Mouse (Mus musculus) left cerebral cortex, adult 9 months (tissue): Measurements from ENCODE around the gene Otub1.
A peak's percentile ranks its signal among the peaks of the same experiment; 100 is the strongest.

Experiments
- DNase-seq, 2 experiments: peaks; one replicate each; pipeline ENCODE4 v3.0.0; 2022; ENCODE audit warnings: low spot score in 2 of 2

Gene Otub1

DNA sequence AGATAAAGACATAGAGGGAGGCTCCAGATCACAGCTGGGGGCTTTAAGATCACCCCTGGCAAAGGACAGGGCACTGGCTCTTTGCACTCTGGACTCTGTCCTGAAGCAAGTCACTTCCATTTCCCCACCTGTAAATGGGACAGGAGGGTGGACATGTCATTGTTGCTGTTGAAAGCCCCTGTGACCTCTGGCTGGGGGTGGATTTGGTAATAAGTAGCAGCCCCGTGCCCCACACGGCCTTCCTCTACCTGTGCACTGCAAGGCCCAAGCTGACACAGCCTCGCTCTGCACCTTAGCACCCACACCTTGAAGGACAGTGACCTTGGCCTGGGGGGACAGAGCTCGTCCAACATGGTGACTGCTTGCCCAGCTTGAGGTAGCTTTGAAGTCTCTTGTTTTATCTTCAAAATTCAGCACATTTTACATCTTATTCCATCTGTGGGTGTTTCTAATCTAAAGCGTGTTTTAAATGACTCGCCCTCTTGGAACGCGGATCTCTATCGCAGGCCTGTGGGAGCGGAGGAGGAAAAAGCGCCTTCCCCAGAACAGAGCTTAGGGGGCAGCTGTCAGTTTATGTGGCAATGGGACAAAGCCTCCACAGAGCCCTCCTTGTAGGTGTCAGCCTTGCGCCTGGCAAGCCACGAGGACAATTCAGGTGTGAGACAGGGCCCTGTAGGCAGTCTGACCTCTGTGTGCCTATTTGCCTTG lies 28.2 kb downstream of the Otub1 start:
- DNase-seq, result no peak

DNA sequence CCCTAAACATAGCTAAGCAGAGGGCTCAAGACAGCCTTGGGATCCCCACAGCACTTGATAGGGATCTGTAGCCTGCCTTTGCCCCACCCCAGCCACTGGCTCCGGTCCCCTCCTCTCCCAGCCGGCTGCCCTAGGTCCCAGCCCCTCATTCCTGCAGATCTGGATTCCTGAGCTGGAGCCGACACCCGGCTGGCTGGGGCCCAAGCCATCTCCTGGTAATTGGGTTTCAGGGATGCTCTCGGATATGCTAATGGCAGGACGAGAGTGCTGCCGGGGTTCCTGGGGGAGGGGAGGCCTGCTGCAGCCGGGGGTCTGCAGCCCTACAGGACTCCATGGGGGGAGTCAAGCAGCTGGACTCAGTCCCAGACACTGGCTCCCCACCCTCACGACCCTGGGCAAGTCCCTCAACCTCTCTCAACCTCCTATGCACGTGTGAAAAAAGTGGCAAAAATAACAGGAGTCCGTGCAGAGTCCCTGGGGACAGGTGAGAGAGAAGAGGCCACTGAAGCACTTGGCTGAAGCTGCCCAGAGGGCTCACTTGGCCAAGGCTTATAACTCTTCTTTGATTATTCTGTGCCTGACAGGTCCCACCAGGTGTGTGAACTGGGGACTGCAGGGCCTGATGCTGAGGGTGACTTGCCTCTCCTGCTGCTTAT lies 29.9 kb downstream of the Otub1 start:
- DNase-seq, result no peak

DNA sequence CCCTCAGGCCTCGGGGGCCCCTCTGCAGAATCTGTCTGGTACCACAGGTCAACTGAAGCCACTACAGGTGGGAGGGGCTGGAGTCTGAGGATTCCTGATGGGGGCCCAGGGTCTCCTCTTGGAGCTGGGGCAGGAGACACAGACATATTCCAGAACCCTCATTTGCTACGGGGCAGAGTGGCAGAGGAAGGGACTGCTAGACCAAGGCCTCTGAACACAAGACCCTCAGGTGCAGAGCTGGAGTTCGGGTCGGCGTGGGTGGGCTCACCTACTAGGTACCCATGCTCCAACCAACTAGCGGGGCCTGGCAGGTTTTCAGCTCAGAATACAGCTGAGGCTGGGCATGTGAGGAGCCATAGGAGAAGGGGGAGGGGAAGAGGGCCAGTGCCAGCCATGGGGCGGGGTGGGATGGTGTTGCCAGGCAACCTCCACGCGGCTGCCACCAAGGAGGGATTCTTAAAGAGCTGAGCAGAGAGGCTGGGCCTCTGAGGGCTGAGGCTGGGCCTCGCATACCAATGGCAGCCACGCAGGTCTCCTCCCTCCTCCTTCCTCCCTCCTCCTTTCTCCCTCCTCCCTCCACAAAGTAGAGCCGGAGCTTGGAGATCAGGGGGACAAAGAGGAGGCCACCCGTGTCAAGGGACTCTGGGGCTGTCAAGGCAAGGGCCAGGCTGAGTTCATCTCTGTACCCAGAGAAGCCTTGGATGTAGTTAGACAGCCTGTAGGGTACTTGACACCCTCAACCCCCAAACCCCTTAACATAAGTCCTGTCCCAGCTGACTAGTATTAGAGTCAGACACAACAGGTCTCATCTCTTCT lies 33.9 kb downstream of the Otub1 start:
- DNase-seq, result peak in 1 of 2 experiments; percentile 72

DNA sequence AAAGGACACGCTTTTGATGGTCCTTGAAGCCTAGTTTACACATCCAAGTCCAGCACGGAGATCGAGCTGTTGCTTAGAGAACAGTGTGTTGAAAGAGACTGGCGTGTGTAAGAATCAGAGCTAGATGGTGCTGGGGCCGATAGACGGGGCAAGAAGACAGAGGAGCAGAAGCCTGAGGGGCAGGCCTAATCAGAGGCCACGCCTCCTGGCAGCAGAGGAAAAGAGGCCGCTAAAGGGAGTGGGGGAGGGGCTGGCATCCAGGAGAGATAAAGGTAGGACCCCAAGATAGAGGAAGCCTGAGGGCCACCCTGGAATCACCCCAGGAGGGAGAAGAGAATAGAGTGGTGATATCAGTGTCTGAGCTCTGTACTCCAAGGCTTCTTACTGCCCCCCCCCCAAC lies 34.7 kb downstream of the Otub1 start:
- DNase-seq, result no peak

- DNase-seq, result no peak
Observed at GRCm38 (mm10) chr19:7170916-7171315, 35.2 kb downstream of the Otub1 start.

DNA sequence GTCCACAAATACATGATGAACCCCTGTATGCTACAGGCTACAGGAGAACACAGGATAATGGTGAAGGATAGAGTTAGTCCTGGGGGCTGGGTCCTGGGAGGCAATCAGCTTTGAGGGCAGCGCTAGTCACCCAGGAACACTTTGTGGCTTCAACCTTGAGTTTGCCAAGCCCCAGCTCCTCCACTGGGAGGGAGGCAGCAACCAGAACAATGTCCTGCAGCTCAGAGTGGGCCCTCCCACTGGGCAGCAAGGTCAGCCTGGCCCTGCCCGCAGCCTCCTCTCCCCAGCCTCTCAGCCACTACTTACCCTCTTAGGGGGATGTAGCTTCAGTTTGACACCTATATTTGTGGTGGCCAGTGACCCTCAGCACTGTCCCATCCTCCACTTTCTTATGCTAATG lies 37.7 kb downstream of the Otub1 start:
- no peak for DNase-seq

DNA sequence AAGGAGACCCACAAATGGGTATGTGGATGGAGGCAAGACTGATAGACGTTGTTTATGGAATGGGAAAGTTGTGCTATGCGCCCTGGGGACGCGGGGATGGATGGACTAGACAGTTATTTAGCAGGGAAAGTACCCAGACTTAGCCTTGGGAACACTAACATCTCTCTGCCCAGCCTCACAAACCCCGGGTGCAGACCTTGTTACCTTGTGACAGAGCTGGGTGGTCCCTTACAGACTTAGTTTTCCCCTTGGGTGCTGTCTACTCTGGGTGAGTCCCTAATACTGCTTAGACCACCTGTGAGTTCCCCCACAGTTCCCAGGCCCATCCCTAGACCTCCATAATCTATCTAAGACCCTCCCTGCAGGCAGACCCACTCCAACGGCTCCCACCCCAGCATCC lies 39.3 kb downstream of the Otub1 start:
- DNase-seq, result no peak

DNA sequence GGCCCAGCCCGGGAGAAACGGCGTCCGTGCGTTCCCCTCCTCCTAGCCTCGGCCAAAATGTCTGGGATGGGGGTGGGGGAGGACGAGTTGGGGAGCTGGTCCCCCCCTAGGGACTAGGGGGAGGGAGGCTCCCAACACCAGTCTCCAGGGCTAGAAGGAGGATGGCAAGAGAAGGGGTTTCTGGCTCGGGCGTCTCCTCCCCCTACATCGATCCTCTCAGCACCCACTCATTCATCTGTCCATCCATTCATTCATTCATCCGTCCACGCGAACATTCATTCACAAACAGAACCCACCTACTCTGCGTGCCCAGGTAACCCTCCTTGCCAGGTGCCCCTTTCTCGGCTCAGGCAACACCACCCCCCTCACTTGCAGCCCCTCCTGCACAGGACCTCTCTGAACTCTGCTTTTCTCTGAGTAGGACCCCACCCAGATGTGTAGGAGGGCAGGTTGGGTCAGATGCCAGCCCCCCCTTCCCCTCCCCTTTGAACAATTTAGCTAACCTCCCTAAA lies 39.9 kb downstream of the Otub1 start:
- no peak for DNase-seq

GRCm38 (mm10) chr19:7165509-7166199 lies 40.5 kb downstream of the Otub1 start:
- DNase-seq, result no peak

- peak in 1 of 2 experiments; percentile 50 for DNase-seq
Observed at GRCm38 (mm10) chr19:7164820-7165323, 41.2 kb downstream of the Otub1 start.

GRCm38 (mm10) chr19:7164238-7164637 lies 41.9 kb downstream of the Otub1 start:
- peak in 1 of 2 experiments; percentile 63 for DNase-seq

DNA sequence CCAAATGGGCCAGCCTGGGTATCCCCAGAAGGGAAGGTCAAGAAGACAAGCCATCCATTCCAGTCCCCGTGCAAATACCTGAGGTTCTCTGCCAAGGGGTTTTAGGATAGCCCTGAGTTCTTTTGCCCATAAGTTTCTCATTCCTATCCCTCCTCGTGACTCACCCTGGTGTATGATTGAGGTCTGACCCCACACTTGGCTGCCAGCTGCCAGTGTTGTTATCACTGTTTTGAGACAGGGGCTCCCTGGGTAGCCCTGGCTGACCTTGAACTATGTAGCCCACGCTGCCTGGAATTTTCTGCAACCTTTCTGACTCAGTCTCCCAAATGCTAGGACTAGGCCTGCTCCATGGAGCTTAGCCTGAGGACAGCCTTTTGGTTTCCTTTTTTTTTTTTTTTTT lies 45.1 kb downstream of the Otub1 start:
- no peak for DNase-seq

DNA sequence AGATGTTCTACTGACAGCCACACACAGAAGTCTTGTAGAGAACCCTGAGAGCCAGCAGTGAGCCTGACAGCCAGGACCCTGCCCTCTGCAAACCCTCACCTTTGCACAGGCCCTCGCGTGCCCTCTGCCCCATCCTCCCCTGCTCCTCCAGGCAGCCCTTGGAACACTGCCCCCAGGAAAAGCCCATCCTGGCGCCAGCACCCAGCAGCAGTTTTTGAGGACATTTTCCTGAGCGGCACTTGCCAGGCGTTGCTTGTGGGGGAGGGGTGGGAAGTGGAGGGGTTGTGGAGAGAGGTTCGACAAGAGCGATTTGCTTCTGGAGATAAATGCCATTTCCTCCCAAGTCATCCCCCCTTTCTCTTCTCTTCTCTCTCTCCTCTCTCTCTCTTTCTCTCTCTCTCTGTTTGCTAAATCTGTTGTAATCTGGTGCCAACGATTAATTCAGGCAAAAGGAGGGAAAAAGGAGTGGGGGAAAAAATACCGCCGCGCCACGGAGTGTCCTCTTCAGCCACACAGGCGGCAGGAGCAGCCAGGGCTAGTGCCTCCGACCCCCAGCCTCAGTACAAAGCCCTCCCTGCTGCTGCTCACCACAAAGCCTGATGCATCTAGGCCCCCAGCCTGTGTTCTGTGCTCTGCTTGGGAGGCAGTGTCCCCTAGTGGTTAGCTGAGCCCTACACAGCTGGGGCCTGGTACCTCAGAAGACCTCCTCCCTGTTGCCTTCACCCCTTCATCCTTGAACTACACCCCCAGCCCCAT lies 45.8 kb downstream of the Otub1 start:
- peak in 1 of 2 experiments; percentile 51 for DNase-seq

GRCm38 (mm10) chr19:7157734-7158133 lies 48.4 kb downstream of the Otub1 start:
- DNase-seq, result no peak

DNA sequence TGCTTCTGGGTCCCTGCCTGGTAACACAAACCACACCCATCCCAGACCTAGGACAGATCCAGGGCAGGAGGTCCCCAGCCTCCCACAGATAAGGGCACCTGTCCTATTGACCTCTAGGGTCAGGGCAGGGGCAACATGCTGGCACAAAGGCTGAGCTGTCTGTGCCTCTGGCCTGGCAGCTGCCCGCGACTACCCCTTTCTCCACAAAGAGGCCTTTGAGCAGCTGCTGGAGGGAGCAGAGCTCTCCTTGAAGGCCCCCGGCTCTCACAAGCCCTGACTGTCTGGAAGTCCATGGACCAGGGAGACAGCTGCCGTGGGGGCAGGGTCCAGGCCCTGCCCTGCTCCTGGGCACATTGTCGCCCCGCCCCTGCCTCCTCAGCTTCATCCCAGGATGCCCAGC lies 50.9 kb downstream of the Otub1 start:
- DNase-seq, result peak in 1 of 2 experiments; percentile 50

DNA sequence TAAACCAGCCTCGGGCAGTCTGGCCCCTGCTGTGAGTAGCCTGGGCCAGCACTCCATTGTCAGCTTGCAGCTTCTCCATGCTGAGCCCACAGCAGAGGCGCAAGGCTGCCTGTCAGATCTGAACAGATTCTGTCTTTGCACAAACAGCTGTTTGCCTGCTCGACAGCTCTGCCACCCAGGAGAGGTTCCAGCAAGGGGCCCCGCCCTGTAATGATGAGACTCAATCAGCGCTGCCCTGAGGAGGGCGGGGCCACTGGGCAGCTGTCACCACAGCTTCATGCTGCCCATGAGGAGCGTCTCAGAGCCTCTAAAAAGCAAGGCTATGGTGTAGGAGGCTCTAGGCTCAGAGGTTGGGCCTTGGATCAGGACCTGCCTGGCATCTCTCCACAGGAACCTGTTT lies 52.9 kb downstream of the Otub1 start:
- DNase-seq, result no peak

DNA sequence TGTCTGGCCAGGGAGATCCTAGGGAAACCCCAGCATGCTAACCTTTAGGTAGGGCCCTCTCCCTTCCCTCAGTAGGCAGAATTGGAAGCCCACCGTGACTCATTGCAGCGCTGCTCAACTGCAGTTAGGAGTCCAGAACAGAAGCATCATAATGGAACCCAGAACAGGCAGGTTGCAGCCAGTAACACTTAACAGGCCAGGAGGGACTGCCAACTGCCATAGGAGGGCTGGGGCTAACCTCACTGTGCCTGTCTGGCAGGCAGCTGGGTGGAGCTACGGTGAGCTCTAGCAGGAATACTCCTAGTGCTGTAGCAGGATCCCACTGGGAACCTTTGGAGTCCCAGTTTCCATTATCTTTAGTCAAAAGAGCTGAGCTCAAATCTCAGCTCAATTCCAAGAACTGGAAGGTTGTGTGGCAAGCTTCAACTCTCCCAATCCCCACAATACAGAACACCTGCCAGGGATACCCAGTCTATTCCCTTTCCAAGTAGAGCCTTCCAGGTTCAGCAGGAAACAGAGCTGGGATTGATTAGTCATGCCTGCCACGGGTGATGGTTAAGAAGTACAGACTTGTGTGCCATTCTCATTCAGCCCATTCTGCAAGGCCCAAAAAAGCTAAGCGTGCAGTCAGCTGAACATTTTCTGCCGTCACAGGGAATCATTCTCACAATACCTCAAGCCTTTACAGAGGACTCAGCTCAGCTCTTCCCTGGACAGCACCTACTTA lies 54.0 kb downstream of the Otub1 start:
- no peak for DNase-seq

- DNase-seq, result no peak
Observed at GRCm38 (mm10) chr19:7151300-7151926, 54.7 kb downstream of the Otub1 start.

DNA sequence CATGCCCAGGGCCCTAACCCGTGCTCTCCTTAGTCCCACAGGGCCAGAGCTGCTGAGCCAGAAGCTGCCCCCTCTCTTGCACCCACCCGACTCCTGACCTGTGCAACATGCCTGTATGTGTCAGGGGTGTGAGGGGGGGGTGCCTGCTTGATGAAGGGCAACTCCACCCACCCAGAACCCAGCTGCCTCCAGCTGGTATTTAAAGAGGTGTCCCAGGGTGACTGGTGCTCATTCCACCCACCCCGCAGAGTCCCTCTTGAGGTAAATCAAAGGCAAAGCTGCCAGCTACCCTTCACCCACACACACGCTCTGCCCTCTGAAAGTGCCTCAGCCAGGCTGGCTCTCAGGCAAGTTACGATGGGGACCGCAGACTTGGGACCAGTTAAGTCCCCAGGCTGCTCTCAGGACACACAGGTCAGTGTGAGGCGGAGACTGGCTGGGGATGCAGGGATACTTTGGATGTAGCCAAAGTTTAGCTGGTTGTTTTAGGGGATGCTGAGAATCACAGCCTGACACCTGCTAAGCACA lies 56.9 kb downstream of the Otub1 start:
- DNase-seq, result no peak
